Mouse (Mus musculus): ENCODE results near the gene Olfr68. TPM values are rescaled to one million over a fixed set of nuclear protein-coding genes. Genes with fewer than 3 reads are reported as not detected.
"Not testable (repeated sequence)": the region's sequence is repeated elsewhere in the genome, so short reads cannot be mapped to it uniquely, and the experiment has no call there.

Olfr68 gene
- polyA plus RNA-seq (2014; fragmentation: Nextera tagmentation; extraction: Ambion mirVana): not detected in 2 replicates

DNA sequence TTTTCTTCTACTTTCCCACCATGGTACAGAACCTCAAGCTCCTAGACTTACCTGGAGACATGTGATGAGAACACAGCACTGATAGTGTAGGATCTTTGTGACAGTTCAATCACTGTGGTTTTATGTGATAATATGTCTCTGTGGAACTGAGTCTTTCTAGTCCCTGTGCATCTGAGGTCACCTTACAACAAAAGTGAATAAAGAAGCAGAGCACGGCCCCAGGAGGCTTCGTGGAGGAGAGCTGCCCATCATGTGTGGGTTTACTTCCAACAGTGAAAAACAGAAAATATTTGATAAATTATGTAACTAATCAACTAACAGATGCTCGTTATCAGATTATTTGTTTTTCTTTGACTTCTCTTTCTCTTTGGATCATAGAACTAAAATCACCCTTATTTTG lies at the start of gene Olfr68:
Gene Olfr68, minus strand, starts transcription at position 101 of the 400 bp plus-strand sequence.
- no peak within 1 kb of the TSS for H3K27ac ChIP-seq (ENCODE audit: low read length)
- H3K9ac ChIP-seq (replicated peaks; ENCODE audit: low read depth, low read length): no peak within 1 kb of the TSS
- ATAC-seq (ENCODE audit: insufficient number of reproducible peaks, insufficient read depth, low FRiP score, low read depth): no peak
- no peak within 1 kb of the TSS for H3K4me3 ChIP-seq (ENCODE audit: low read depth, low read length)
- H3K27me3 ChIP-seq (ENCODE audit: control insufficient read depth, insufficient read depth, low read length): no peaks in the 10 kb centered on the region
- H3K36me3 ChIP-seq (ENCODE audit: control insufficient read depth, insufficient read depth, low read length): no peaks in the 10 kb centered on the region
- H3K9me3 ChIP-seq (ENCODE audit: control insufficient read depth, low read depth, low read length): no peaks in the 10 kb centered on the region
- no peak within 1 kb of the TSS for H3K4me2 ChIP-seq (replicated peaks; ENCODE audit: low read depth, low read length)
- H3K4me1 ChIP-seq (ENCODE audit: control insufficient read depth, insufficient read depth, low read length): no peaks in the 10 kb centered on the region
- 83% methylated on average over 3 of the region's 3 CpGs for WGBS

DNA sequence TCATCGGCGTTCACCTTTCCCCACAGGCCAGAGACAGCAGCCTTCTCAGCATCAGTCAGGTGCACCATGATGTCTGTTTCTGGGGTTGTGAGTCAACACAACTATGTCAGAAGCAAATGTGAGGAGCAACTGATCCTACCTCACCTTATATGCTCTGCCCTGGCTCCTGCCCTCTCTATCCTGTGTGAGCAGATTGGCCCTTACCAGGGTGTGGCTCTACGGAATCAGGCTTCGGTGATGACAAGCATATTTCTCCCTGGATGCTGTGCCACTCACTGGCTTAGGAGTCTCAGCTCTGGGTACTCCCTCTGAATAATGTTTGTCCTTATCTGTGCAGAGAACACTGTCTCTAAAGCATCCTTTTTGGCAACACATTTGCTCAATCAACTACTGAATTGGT lies 48.3 kb upstream of the Olfr68 start, which contains the start of gene Hbb-bs:
Gene Hbb-bs, minus strand, starts transcription at position 289 of the 400 bp plus-strand sequence.
- no peak within 1 kb of the TSS for H3K4me2 ChIP-seq (replicated peaks; ENCODE audit: low read depth, low read length)
- H3K4me1 ChIP-seq (ENCODE audit: control insufficient read depth, insufficient read depth, low read length): no peaks in the 10 kb centered on the region
- H3K27me3 ChIP-seq (ENCODE audit: control insufficient read depth, insufficient read depth, low read length): no peaks in the 10 kb centered on the region
- ATAC-seq (ENCODE audit: insufficient number of reproducible peaks, insufficient read depth, low FRiP score, low read depth): peak; percentile 87; the same call in 1 of the 2 replicates
- H3K9ac ChIP-seq (replicated peaks; ENCODE audit: low read depth, low read length): no peak within 1 kb of the TSS
- no peaks in the 10 kb centered on the region for H3K36me3 ChIP-seq (ENCODE audit: control insufficient read depth, insufficient read depth, low read length)
- H3K4me3 ChIP-seq (ENCODE audit: low read depth, low read length): no peak within 1 kb of the TSS
- 93% methylated on average over 4 of the region's 4 CpGs for WGBS
- H3K9me3 ChIP-seq (ENCODE audit: control insufficient read depth, low read depth, low read length): no peaks in the 10 kb centered on the region
- no peak within 1 kb of the TSS for H3K27ac ChIP-seq (ENCODE audit: low read length)

DNA sequence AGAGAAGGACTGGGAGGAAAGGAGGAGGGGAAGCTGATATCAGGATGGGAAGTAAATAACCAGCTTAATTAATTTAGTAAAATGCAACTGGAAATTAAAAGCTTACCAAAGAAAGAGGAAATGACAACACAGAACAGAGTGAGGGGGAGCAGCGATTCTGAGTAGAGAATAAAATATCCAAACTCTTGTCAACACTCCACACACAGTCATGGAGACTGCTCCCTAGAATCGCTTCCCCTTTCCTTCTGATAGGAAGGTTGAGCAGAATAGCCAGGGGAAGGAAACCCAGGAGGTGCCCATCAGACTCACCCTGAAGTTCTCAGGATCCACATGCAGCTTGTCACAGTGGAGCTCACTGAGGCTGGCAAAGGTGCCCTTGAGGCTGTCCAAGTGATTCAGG lies 47.6 kb upstream of the Olfr68 start:
- H3K4me2 ChIP-seq (replicated peaks; ENCODE audit: low read depth, low read length); H3K27me3 ChIP-seq (ENCODE audit: control insufficient read depth, insufficient read depth, low read length); H3K9ac ChIP-seq (replicated peaks; ENCODE audit: low read depth, low read length); H3K4me3 ChIP-seq (ENCODE audit: low read depth, low read length); H3K9me3 ChIP-seq (ENCODE audit: control insufficient read depth, low read depth, low read length); H3K36me3 ChIP-seq (ENCODE audit: control insufficient read depth, insufficient read depth, low read length); ATAC-seq (ENCODE audit: insufficient number of reproducible peaks, insufficient read depth, low FRiP score, low read depth); H3K4me1 ChIP-seq (ENCODE audit: control insufficient read depth, insufficient read depth, low read length); H3K27ac ChIP-seq (ENCODE audit: low read length): not testable (repeated sequence)
- WGBS: no CpG with 5 or more reads among the region's 2 CpGs

DNA sequence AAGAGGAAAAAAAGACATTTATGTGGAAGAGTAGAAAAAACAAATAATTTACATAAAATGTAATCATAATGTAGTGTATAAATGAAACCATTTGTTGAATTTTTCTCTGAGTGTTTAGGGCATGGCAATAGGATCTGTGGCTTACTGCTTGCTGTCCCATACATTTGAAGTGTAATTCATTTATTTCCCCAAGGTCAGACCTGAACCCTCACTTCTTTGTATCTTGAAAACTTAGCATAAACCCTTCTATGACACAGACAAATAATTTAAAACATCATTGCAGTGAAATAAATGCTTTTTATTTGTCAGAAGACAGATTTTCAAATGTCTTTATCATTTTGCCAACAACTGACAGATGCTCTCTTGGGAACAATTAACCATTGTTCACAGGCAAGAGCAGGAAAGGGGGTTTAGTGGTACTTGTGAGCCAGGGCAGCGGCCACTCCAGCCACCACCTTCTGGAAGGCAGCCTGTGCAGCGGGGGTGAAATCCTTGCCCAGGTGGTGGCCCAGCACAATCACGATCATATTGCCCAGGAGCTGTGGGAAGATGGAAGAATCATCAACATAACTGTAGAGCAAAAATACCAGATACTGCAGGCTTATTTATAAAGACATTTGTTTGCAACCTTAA lies 46.9 kb upstream of the Olfr68 start:
- no peak overlapping the region for H3K4me2 ChIP-seq (replicated peaks; ENCODE audit: low read depth, low read length)
- H3K9me3 ChIP-seq (ENCODE audit: control insufficient read depth, low read depth, low read length): no peaks in the 10 kb centered on the region
- H3K36me3 ChIP-seq (ENCODE audit: control insufficient read depth, insufficient read depth, low read length): no peaks in the 10 kb centered on the region
- peak; percentile 39; the same call in 1 of the 2 replicates for ATAC-seq (ENCODE audit: insufficient number of reproducible peaks, insufficient read depth, low FRiP score, low read depth)
- no peaks in the 10 kb centered on the region for H3K27me3 ChIP-seq (ENCODE audit: control insufficient read depth, insufficient read depth, low read length)
- H3K9ac ChIP-seq (replicated peaks; ENCODE audit: low read depth, low read length): no peak overlapping the region
- 56% methylated on average over 3 of the region's 3 CpGs for WGBS
- no peak overlapping the region for H3K4me3 ChIP-seq (ENCODE audit: low read depth, low read length)
- H3K27ac ChIP-seq (ENCODE audit: low read length): no peak overlapping the region
- no peaks in the 10 kb centered on the region for H3K4me1 ChIP-seq (ENCODE audit: control insufficient read depth, insufficient read depth, low read length)

DNA sequence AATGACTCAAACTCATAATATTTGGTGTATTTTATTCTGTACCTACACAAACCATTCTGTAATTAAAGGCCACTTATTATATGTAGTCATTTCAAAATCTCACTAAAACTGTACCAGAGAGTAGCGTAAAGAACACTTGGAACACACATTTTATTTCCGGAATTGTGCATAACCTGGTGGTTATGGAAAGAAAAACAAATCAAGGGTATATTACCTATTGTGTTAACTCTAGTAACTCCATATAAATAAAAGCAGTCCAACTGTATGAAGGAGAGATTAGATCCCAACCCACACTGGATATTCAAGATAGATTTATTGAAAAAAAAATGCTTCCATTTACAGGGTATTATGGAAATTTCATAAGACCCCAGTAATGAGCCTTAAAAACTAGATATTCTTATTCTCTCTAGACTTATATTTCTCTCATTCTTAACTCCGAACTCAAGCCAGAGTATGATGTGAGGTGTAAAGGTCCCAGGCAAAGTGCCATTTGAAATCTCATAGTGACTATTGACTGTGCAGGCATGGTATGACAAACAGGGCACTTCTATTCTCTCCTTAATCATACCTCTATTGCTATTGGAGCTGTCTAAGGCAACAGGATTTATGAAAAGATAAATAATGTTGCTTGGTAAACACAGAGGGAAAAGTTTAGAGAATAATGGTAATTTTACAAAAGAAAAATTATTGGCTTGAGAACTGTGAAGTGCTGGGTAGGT lies 46.2 kb upstream of the Olfr68 start:
- Histone ChIP-seq H3K4me1 (ENCODE audit: control insufficient read depth, insufficient read depth, low read length) (no peaks in the 10 kb centered on the region), H3K4me2 (replicated peaks; ENCODE audit: low read depth, low read length) (no peak overlapping the region), H3K4me3 (ENCODE audit: low read depth, low read length) (no peak overlapping the region), H3K9me3 (ENCODE audit: control insufficient read depth, low read depth, low read length) (no peaks in the 10 kb centered on the region), H3K9ac (replicated peaks; ENCODE audit: low read depth, low read length) (no peak overlapping the region), H3K27me3 (ENCODE audit: control insufficient read depth, insufficient read depth, low read length) (no peaks in the 10 kb centered on the region), H3K36me3 (ENCODE audit: control insufficient read depth, insufficient read depth, low read length) (no peaks in the 10 kb centered on the region), H3K27ac (ENCODE audit: low read length) (no peak overlapping the region)
- ATAC-seq (ENCODE audit: insufficient number of reproducible peaks, insufficient read depth, low FRiP score, low read depth): peak; percentile 85; the same call in 1 of the 2 replicates
- 92% methylated on average over 3 of the region's 3 CpGs for WGBS

DNA sequence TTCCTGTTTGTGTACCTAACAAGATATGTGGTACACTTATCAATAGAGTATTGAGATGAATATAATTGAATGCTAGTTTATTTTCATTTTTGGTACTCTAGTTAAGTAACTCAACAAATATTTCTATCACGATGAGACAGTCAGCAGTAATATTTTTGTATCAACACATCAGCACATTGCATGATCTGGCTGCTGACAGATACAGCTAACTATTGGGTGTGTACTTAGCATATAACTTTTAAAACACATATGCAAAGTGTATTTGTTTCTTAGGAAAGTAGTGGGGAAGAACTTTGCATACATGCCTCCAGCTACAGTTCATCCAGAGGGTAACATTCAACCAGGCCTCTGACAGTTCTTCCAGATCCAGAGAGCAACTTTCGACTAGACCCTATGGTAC lies 45.1 kb upstream of the Olfr68 start:
- Histone ChIP-seq H3K36me3 (ENCODE audit: control insufficient read depth, insufficient read depth, low read length) (no peaks in the 10 kb centered on the region), H3K27me3 (ENCODE audit: control insufficient read depth, insufficient read depth, low read length) (no peaks in the 10 kb centered on the region), H3K9ac (replicated peaks; ENCODE audit: low read depth, low read length) (no peak overlapping the region), H3K27ac (ENCODE audit: low read length) (no peak overlapping the region), H3K4me2 (replicated peaks; ENCODE audit: low read depth, low read length) (no peak overlapping the region), H3K9me3 (ENCODE audit: control insufficient read depth, low read depth, low read length) (no peaks in the 10 kb centered on the region), H3K4me3 (ENCODE audit: low read depth, low read length) (no peak overlapping the region), H3K4me1 (ENCODE audit: control insufficient read depth, insufficient read depth, low read length) (no peaks in the 10 kb centered on the region)
- WGBS: 75% methylated on average over 2 of the region's 2 CpGs
- no peak for ATAC-seq (ENCODE audit: insufficient number of reproducible peaks, insufficient read depth, low FRiP score, low read depth)

DNA sequence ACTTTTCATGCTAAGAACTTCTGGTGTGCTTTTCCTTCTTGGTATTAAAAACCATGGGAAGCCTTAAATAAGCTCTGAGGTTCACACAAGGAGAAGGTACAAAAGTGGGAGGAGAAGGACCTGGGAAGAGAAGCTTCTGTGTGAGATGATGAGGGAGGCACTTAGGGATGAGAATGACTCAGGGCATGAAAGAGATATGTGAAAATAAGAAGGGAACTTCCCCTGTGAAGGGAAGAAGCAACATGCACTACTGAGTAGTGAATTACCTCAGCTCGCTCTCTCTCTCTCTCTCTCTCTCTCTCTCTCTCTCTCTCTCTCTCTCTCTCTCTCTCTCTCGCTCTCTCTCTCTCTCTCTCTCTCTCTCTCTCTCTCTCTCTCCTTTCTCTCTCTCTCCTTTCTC lies 35.6 kb upstream of the Olfr68 start:
- H3K27ac ChIP-seq (ENCODE audit: low read length); H3K9me3 ChIP-seq (ENCODE audit: control insufficient read depth, low read depth, low read length); H3K4me2 ChIP-seq (replicated peaks; ENCODE audit: low read depth, low read length); H3K4me1 ChIP-seq (ENCODE audit: control insufficient read depth, insufficient read depth, low read length); H3K9ac ChIP-seq (replicated peaks; ENCODE audit: low read depth, low read length); ATAC-seq (ENCODE audit: insufficient number of reproducible peaks, insufficient read depth, low FRiP score, low read depth); H3K36me3 ChIP-seq (ENCODE audit: control insufficient read depth, insufficient read depth, low read length); H3K4me3 ChIP-seq (ENCODE audit: low read depth, low read length); H3K27me3 ChIP-seq (ENCODE audit: control insufficient read depth, insufficient read depth, low read length): not testable (repeated sequence)
- WGBS: 86% methylated on average over 1 of the region's 2 CpGs

DNA sequence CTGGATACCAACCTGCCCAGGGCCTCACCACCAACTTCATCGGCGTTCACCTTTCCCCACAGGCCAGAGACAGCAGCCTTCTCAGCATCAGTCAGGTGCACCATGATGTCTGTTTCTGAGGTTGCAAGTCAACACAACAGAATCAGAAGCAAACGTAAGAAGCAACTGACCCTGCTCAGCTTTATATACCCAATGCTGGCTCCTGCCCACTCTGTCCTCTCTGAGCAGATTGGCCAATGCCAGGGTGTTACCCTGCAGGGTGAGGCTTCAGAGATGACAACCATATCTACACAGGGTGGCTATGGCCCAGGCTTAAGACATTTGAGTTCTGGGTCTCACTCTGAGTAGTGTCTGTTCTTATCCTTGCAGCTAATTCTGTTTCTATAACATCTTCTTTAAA lies 34.3 kb upstream of the Olfr68 start, which contains the start of gene Hbb-bt:
Gene Hbb-bt, minus strand, starts transcription at position 231 of the 400 bp plus-strand sequence.
- no peaks in the 10 kb centered on the region for H3K36me3 ChIP-seq (ENCODE audit: control insufficient read depth, insufficient read depth, low read length)
- no peak within 1 kb of the TSS for H3K4me2 ChIP-seq (replicated peaks; ENCODE audit: low read depth, low read length)
- WGBS: 85% methylated on average over 3 of the region's 3 CpGs
- H3K27ac ChIP-seq (ENCODE audit: low read length): no peak within 1 kb of the TSS
- no peaks in the 10 kb centered on the region for H3K27me3 ChIP-seq (ENCODE audit: control insufficient read depth, insufficient read depth, low read length)
- H3K9ac ChIP-seq (replicated peaks; ENCODE audit: low read depth, low read length): no peak within 1 kb of the TSS
- peak; percentile 87; the same call in 1 of the 2 replicates for ATAC-seq (ENCODE audit: insufficient number of reproducible peaks, insufficient read depth, low FRiP score, low read depth)
- H3K4me3 ChIP-seq (ENCODE audit: low read depth, low read length): no peak within 1 kb of the TSS
- no peaks in the 10 kb centered on the region for H3K4me1 ChIP-seq (ENCODE audit: control insufficient read depth, insufficient read depth, low read length)
- no peaks in the 10 kb centered on the region for H3K9me3 ChIP-seq (ENCODE audit: control insufficient read depth, low read depth, low read length)

All from stomach, embryonic 14.5 days (tissue).